Mouse (Mus musculus): ENCODE measurements around the gene Dynlt1b. TPM values are rescaled to one million over a fixed set of nuclear protein-coding genes. Genes with fewer than 3 reads are reported as not detected.
"Not testable (repeated sequence)": the region's sequence is repeated elsewhere in the genome, so short reads cannot be mapped to it uniquely, and the experiment has no call there.

Dynlt1b gene
- polyA plus RNA-seq, 1 experiment from 2014 or later, result 1,046 TPM

DNA sequence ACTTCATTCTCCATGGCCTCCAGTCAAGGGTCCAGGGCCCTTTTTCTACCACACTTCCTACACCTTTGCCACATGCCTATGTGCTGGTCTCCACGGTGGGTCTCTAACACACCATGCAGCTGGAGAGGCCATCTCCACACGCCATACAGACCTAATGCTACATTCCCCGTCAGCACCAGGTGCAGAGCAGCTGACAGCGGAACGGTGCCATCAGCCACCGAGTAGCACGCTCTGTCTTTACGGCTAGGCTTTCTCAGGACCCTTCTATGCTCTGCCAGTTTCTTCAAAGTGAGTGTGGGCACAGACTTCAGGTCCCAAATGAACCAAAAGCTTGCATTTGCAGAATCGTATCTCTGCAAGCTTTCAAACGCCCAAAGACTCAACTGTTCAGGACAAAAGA, 21.3 kb downstream of the Dynlt1b start:
- not testable (repeated sequence) for H3K9ac ChIP-seq (ENCODE audit: low read depth, low read length); H3K9me3 ChIP-seq (ENCODE audit: control insufficient read depth, low read length); H3K27me3 ChIP-seq (replicated peaks; ENCODE audit: control insufficient read depth, insufficient read depth, low read length); ATAC-seq; H3K27ac ChIP-seq (ENCODE audit: low read depth, low read length); H3K4me2 ChIP-seq (ENCODE audit: low read length); H3K4me3 ChIP-seq (ENCODE audit: low read length); H3K4me1 ChIP-seq (ENCODE audit: control insufficient read depth, insufficient read depth, low read depth, low read length); H3K36me3 ChIP-seq (ENCODE audit: control insufficient read depth, insufficient read depth, low read length)
- WGBS, result 86% methylated on average over 2 of the region's 10 CpGs

DNA sequence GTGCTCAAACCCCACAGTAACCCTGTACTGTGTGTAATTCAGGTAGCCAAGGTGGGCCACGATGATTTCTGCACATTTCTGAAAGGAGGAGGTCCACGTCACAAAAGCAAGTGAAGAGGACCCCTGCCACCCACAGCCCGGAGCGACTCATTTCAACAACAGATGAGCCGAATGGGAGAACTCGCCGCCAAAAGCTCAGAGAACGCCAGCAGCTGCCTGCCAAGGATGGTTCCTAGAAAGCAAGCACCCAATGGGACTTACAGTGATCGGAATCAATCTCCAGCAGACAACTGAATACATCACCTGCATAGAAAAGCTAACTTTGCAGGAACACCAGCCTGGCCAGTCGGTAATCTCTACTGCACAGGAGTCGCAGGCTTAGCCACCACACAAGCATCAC, 22.8 kb downstream of the Dynlt1b start:
- not testable (repeated sequence) for H3K4me3 ChIP-seq (ENCODE audit: low read length); H3K27ac ChIP-seq (ENCODE audit: low read depth, low read length); H3K4me1 ChIP-seq (ENCODE audit: control insufficient read depth, insufficient read depth, low read depth, low read length); H3K9me3 ChIP-seq (ENCODE audit: control insufficient read depth, low read length); ATAC-seq; H3K36me3 ChIP-seq (ENCODE audit: control insufficient read depth, insufficient read depth, low read length); H3K27me3 ChIP-seq (replicated peaks; ENCODE audit: control insufficient read depth, insufficient read depth, low read length); H3K9ac ChIP-seq (ENCODE audit: low read depth, low read length); H3K4me2 ChIP-seq (ENCODE audit: low read length)
- WGBS, result 89% methylated on average over 8 of the region's 11 CpGs

DNA sequence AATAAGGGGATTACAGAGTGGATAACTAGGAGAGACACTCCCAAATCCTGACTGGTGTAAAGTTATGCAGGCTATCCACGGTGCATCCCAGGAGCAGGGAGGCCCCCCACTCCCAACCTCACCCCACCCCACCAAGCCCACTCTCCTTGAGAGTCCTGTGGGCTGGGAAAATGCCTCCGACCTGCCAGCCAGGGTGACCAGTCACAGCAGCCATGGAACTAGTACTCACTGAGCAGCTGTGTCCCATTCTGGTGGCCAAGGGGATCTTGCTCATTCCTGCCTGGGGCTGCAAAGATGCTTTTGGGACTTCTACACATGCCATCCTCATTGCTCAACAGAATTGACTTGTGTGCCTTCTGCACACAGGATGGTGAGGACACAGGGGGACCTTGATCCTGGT, 24.8 kb downstream of the Dynlt1b start:
- H3K27ac ChIP-seq (ENCODE audit: low read depth, low read length); H3K36me3 ChIP-seq (ENCODE audit: control insufficient read depth, insufficient read depth, low read length); H3K9ac ChIP-seq (ENCODE audit: low read depth, low read length); H3K4me3 ChIP-seq (ENCODE audit: low read length); H3K27me3 ChIP-seq (replicated peaks; ENCODE audit: control insufficient read depth, insufficient read depth, low read length); ATAC-seq; H3K9me3 ChIP-seq (ENCODE audit: control insufficient read depth, low read length); H3K4me1 ChIP-seq (ENCODE audit: control insufficient read depth, insufficient read depth, low read depth, low read length); H3K4me2 ChIP-seq (ENCODE audit: low read length): not testable (repeated sequence)
- 87% methylated on average over 2 of the region's 2 CpGs for WGBS

DNA sequence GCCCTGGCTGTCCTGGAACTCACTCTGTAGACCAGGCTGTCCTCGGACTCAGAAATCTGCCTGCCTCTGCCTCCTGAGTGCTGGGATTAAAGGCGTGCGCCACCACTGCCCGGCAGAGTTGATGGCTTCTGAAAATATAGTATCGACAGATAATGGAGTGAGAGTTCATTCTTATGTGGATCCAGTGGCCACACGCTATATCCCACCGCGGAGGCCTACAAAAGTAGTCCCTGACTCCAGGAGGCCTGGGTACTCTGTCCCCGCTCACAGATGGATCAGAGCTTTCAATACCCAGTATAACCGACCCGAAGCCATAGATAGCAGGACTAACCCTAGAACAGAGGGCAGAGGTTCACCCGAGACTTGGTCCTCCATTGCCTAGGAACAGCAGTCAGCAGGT, 26.0 kb downstream of the Dynlt1b start:
- H3K9ac ChIP-seq (ENCODE audit: low read depth, low read length); H3K27ac ChIP-seq (ENCODE audit: low read depth, low read length); H3K4me3 ChIP-seq (ENCODE audit: low read length); H3K4me2 ChIP-seq (ENCODE audit: low read length); ATAC-seq; H3K9me3 ChIP-seq (ENCODE audit: control insufficient read depth, low read length); H3K36me3 ChIP-seq (ENCODE audit: control insufficient read depth, insufficient read depth, low read length); H3K4me1 ChIP-seq (ENCODE audit: control insufficient read depth, insufficient read depth, low read depth, low read length); H3K27me3 ChIP-seq (replicated peaks; ENCODE audit: control insufficient read depth, insufficient read depth, low read length): not testable (repeated sequence)
- 96% methylated on average over 11 of the region's 12 CpGs for WGBS

DNA sequence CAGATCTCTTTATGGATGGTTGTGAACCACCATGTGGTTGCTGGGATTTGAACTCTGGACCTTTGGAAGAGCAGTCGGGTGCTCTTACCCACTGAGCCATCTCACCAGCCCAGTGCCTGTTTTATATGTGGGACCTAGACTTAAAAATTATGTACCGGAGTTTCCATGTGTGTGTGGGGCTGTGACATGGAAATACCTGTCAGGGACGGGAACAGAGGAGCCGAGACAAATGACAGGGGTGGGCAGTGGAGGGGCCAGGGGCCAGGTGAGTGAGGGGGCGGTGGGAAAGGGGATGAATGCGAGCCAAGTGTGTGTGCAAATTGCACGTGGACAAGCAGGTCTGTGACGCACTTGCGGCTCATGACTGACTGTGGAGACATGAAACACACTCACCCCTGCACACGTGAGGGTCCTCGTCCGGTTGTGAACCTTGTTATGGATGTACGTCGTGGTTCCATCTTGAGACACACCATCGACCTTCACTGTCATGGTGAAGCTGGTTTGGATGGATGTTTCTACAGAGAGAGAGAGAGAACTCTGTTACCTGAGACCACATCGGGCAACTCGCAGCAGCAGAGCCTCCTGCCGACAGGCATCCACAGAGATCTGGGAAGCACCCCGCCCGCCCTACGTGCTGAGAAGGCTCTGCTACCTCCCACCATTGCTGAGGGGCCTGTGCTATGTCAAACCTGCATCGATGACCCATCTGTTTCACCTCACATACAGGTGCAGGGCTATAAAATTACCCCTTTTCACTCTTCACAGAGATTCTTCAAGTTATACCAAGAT, 26.9 kb downstream of the Dynlt1b start:
- not testable (repeated sequence) for H3K9me3 ChIP-seq (ENCODE audit: control insufficient read depth, low read length); H3K36me3 ChIP-seq (ENCODE audit: control insufficient read depth, insufficient read depth, low read length); ATAC-seq; H3K4me2 ChIP-seq (ENCODE audit: low read length); H3K27me3 ChIP-seq (replicated peaks; ENCODE audit: control insufficient read depth, insufficient read depth, low read length); H3K27ac ChIP-seq (ENCODE audit: low read depth, low read length); H3K9ac ChIP-seq (ENCODE audit: low read depth, low read length); H3K4me1 ChIP-seq (ENCODE audit: control insufficient read depth, insufficient read depth, low read depth, low read length); H3K4me3 ChIP-seq (ENCODE audit: low read length)
- WGBS, result 94% methylated on average over 13 of the region's 22 CpGs

DNA sequence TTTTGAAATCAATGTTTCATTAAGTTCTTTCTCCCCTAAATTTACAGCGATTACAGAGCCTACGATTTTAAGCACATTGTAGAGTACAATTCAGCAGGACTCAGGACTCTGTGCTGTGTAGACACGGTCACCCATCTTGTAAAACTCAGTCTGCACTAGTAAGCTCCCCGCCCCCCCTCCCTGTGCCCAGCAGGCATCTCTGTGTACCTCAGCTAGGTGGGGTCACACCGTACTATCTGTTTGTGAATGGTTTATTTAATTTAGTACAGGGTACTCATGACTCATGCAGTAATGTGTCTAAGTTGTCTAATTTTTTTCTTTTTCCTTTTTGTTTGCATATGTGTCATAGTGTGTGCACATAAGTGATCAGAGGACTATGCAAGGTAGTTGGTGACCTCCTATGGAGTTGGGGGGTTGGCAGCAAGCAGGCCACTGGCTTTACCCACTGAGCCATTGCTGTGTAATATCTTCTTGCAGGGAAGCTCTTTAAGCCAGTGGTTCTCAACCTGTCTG, 31.2 kb downstream of the Dynlt1b start:
- WGBS, result 95% methylated on average over 5 of the region's 5 CpGs
- H3K9ac ChIP-seq (ENCODE audit: low read depth, low read length); H3K27me3 ChIP-seq (replicated peaks; ENCODE audit: control insufficient read depth, insufficient read depth, low read length); ATAC-seq; H3K9me3 ChIP-seq (ENCODE audit: control insufficient read depth, low read length); H3K4me1 ChIP-seq (ENCODE audit: control insufficient read depth, insufficient read depth, low read depth, low read length); H3K4me3 ChIP-seq (ENCODE audit: low read length); H3K27ac ChIP-seq (ENCODE audit: low read depth, low read length); H3K4me2 ChIP-seq (ENCODE audit: low read length); H3K36me3 ChIP-seq (ENCODE audit: control insufficient read depth, insufficient read depth, low read length): not testable (repeated sequence)

DNA sequence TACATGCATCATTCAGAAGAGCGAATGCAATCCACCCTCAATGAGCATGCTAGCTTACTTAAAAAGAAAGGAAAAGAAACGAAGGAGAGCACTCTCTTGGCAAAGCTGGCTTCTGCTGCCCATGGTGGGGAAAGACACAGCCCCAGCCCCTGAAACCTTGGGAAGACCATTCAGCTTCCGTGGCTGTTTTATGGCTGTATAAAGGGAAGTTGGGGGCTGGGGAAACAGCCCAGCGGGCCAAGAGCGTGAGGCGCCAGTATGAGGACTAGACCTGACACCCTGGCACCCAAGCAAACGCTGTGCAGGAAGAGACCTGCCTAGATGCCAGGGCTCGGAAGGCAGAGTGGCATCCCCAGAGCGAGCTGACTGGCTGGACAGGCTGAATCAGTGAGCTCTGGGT, 35.8 kb downstream of the Dynlt1b start:
- H3K9me3 ChIP-seq (ENCODE audit: control insufficient read depth, low read length); H3K9ac ChIP-seq (ENCODE audit: low read depth, low read length); H3K36me3 ChIP-seq (ENCODE audit: control insufficient read depth, insufficient read depth, low read length); ATAC-seq; H3K27me3 ChIP-seq (replicated peaks; ENCODE audit: control insufficient read depth, insufficient read depth, low read length); H3K4me3 ChIP-seq (ENCODE audit: low read length); H3K4me1 ChIP-seq (ENCODE audit: control insufficient read depth, insufficient read depth, low read depth, low read length); H3K4me2 ChIP-seq (ENCODE audit: low read length); H3K27ac ChIP-seq (ENCODE audit: low read depth, low read length): not testable (repeated sequence)
- WGBS, result 82% methylated on average over 9 of the region's 9 CpGs

DNA sequence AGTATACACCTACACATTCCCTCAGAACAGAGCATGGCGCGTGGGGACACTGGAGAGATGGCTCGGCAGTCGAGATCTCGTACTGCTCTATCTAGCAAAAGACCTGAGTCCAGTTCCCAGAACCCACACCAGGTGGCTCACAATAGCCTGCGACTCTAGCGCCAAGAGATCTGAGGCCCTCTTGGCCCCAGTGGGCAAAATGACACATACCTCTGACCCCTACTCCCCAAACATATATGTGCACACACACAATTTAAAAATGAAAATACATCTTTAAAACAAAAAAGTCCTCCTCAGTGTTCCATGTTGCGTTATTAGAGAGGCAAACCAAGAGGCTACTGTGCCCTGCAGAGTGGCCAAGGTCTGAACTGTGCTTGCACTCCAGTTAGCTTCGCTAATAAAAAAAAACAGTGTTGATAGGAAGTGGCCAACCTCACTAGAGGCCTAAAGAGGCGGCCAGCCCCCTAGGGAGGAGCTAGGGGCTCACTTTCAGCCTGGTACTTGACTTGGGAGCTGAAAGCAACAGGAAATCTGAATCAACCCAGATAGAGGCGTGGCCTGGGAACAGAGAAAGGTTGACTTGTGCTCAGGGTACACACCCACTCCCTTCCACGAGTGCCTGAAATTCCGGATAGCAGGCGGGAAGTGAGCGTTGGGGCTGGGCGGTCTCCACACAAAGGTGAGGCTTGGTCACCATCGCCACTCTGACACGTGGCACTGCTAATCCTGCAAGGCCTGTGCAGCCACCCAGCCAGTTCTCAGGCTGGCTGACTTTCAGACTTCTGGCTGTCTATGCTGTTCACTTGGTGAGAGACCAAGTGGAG, 37.9 kb downstream of the Dynlt1b start:
- H3K27ac ChIP-seq (ENCODE audit: low read depth, low read length); H3K9me3 ChIP-seq (ENCODE audit: control insufficient read depth, low read length); H3K4me1 ChIP-seq (ENCODE audit: control insufficient read depth, insufficient read depth, low read depth, low read length); H3K4me3 ChIP-seq (ENCODE audit: low read length); H3K27me3 ChIP-seq (replicated peaks; ENCODE audit: control insufficient read depth, insufficient read depth, low read length); ATAC-seq; H3K4me2 ChIP-seq (ENCODE audit: low read length); H3K36me3 ChIP-seq (ENCODE audit: control insufficient read depth, insufficient read depth, low read length): not testable (repeated sequence)
- 0 out of 2 replicates have a peak overlapping the region, but pooled peaks have one; percentile 31 for H3K9ac ChIP-seq (ENCODE audit: low read depth, low read length)
- 70% methylated on average over 16 of the region's 18 CpGs for WGBS

DNA sequence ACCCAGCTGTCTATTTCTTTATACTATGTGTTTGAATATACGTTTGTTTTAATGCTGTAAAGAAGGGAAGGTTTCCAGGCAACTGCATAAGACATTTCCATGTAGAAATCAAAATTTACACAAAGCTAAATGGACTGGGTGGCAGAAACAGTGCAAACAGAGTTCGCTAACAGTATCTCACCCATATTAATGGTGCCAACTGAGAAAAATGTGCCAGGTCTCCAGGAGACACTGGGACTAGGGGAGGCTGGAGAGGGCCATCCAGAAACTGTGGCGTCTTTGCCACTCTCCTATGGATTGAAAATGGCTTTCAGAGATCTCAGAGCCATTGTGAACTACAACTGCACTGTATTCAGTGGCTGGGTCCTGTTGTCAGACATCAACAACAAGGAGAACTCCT, 40.1 kb downstream of the Dynlt1b start:
- not testable (repeated sequence) for ATAC-seq
- WGBS, result 74% methylated on average over 2 of the region's 3 CpGs

More for the DNA sequence above, 40.1 kb downstream of the Dynlt1b start:
- H3K27me3 ChIP-seq (replicated peaks; ENCODE audit: control insufficient read depth, insufficient read depth, low read length); H3K4me1 ChIP-seq (ENCODE audit: control insufficient read depth, insufficient read depth, low read depth, low read length); H3K4me3 ChIP-seq (ENCODE audit: low read length); H3K9me3 ChIP-seq (ENCODE audit: control insufficient read depth, low read length); H3K9ac ChIP-seq (ENCODE audit: low read depth, low read length); H3K27ac ChIP-seq (ENCODE audit: low read depth, low read length); H3K36me3 ChIP-seq (ENCODE audit: control insufficient read depth, insufficient read depth, low read length); H3K4me2 ChIP-seq (ENCODE audit: low read length): not testable (repeated sequence)
